Mouse (Mus musculus) bone marrow, adult 2 months (tissue): ENCODE results near the gene Tbxas1.

Experiments
- CTCF ChIP-seq: fragments of 200-500 bp; IDR thresholded peaks from 2 replicates; pipeline ENCODE4 v1.5.1; 2011; ENCODE audit warnings: low read length, control low read depth; ENCODE audit not compliant: control insufficient read depth, insufficient read depth
- POLR2A ChIP-seq: fragments of 200-500 bp; IDR thresholded peaks from 2 replicates; pipeline ENCODE4 v1.6.1; 2011; ENCODE audit warnings: low read depth, mild to moderate bottlenecking, control low read depth, low read length, borderline replicate concordance; ENCODE audit not compliant: control insufficient read depth

GRCm38 (mm10) chr6:38957246-38957645 is 82.0 kb downstream of the Tbxas1 start:
- no peak for TF ChIP-seq CTCF
- no peak for TF ChIP-seq POLR2A
